Mouse (Mus musculus) G1E (cell line): Measurements from ENCODE around the gene Ndufa13. TPM values are rescaled to one million over a fixed set of nuclear protein-coding genes. Genes with fewer than 3 reads are reported as not detected.

Experiments
- ATAC-seq: 2 replicates; pipeline ENCODE4 v1.8.0; 2016; ENCODE audit warnings: mild to moderate bottlenecking; ENCODE audit not compliant: insufficient number of reproducible peaks, poor library complexity, low FRiP score, severe bottlenecking; ENCODE audit errors: extremely low read depth
- DNase-seq: peaks from one replicate; pipeline ENCODE4 v3.0.0; 2012; ENCODE audit warnings: low spot score
- H3K27me3 ChIP-seq: 2 replicates; pipeline ENCODE4 v1.6.1; 2012; ENCODE audit warnings: mild to moderate bottlenecking, low read length, inconsistent platforms; ENCODE audit not compliant: insufficient read depth
- H3K36me3 ChIP-seq: replicated peaks from 2 replicates; pipeline ENCODE3; 2012; ENCODE audit warnings: mild to moderate bottlenecking, inconsistent platforms
- H3K4me1 ChIP-seq: 2 replicates; pipeline ENCODE4 v1.6.1; 2012; ENCODE audit warnings: low read depth, low read length, inconsistent platforms, mixed read lengths; ENCODE audit not compliant: insufficient read depth
- H3K4me3 ChIP-seq: 2 replicates; pipeline ENCODE4 v1.5.1; 2012; ENCODE audit warnings: low read depth, mild to moderate bottlenecking, inconsistent platforms, low read length, moderate library complexity, mixed read lengths
- H3K9me3 ChIP-seq: replicated peaks from 2 replicates; pipeline ENCODE4 v1.6.1; 2012; ENCODE audit warnings: inconsistent platforms
- CTCF ChIP-seq: IDR thresholded peaks from 2 replicates; pipeline ENCODE4 v1.5.1; 2012; ENCODE audit warnings: low read depth, low read length, inconsistent platforms, mixed read lengths
- GATA1 ChIP-seq: IDR thresholded peaks from 2 replicates; pipeline ENCODE4 v1.6.1; 2012; ENCODE audit warnings: borderline replicate concordance, low read length, inconsistent platforms, mixed read lengths
- GATA2 ChIP-seq: IDR thresholded peaks from 2 replicates; pipeline ENCODE4 v1.6.1; 2012; ENCODE audit warnings: low read depth, low read length, inconsistent platforms, borderline replicate concordance
- POLR2AphosphoS5 ChIP-seq: IDR thresholded peaks from 2 replicates; pipeline ENCODE4 v1.6.1; 2012; ENCODE audit warnings: low read depth, low read length, inconsistent platforms; ENCODE audit not compliant: insufficient replicate concordance
- TAL1 ChIP-seq: conservative IDR thresholded peaks from 2 replicates; pipeline ENCODE4 v1.6.1; 2012; ENCODE audit warnings: low read depth, low read length, inconsistent platforms, mixed read lengths
- polyA plus RNA-seq: library from polyadenylated mRNA; stranded (reverse); fragments of >175 nt; gene quantifications from 2 replicates; pipeline ENCODE4 v1.2.3, GENCODE M21; 2012
- total RNA-seq, 2 experiments: library from RNA; stranded (forward) in 1 of 2; stranded (reverse) in 1 of 2; fragments of 200-1000 nt in 1 of 2; fragments of >200 nt in 1 of 2; fragmentation: Nextera tagmentation in 1 of 2; gene quantifications; 2 replicates each; pipeline ENCODE4 v1.2.3; 2014 to 2017

Ndufa13 gene
- total and polyA plus RNA-seq, 3 experiments, result 85.0 to 158 (median 111) TPM

GRCm38 (mm10) chr8:69912478-69913074 is 10.2 kb upstream of the Ndufa13 start:
- Histone ChIP-seq H3K9me3 (no peaks in the 10 kb centered on the region), H3K4me3 (no peak overlapping the region), H3K27me3 (no peaks in the 10 kb centered on the region), H3K36me3 (peaks cover 99% of the 10 kb centered on the region), H3K4me1 (0 out of 2 replicates have a peak, but pooled peaks cover 2% of the 10 kb centered on the region)
- ATAC-seq (no peak), DNase-seq (no peak)
- TF ChIP-seq GATA2 (no peak), TAL1 (no peak)

- H3K4me3 ChIP-seq, result no peak overlapping the region
- ATAC-seq, result no peak
Measured at GRCm38 (mm10) chr8:69911917-69912316, 9.6 kb upstream of the Ndufa13 start.

GRCm38 (mm10) chr8:69907106-69907505 is 4.7 kb upstream of the Ndufa13 start:
- Histone ChIP-seq H3K9me3 (peaks cover 14% of the 10 kb centered on the region), H3K4me1 (peaks cover 29% of the 10 kb centered on the region), H3K27me3 (peaks cover 5% of the 10 kb centered on the region; the same call in 1 of the 2 replicates), H3K4me3 (no peak overlapping the region), H3K36me3 (peaks cover 73% of the 10 kb centered on the region)
- DNase-seq (no peak), ATAC-seq (no peak)
- TF ChIP-seq TAL1, result no peak
- TF ChIP-seq GATA2, result no peak
- TF ChIP-seq POLR2AphosphoS5, result no peak
- no peak for TF ChIP-seq CTCF
- TF ChIP-seq GATA1, result no peak

More at GRCm38 (mm10) chr8:69911917-69912316, 9.6 kb upstream of the Ndufa13 start:
- Histone ChIP-seq H3K4me1 (no peaks in the 10 kb centered on the region), H3K27me3 (no peaks in the 10 kb centered on the region), H3K9me3 (no peaks in the 10 kb centered on the region), H3K36me3 (peaks cover 99% of the 10 kb centered on the region)
- TF ChIP-seq GATA1 (no peak), POLR2AphosphoS5 (no peak), CTCF (no peak)
- DNase-seq, result no peak

- TF ChIP-seq GATA1, result no peak
- no peak for TF ChIP-seq CTCF
- TF ChIP-seq POLR2AphosphoS5, result peak; percentile 65; the same call in 1 of the 2 replicates
- peaks cover 65% of the 10 kb centered on the region for H3K36me3 ChIP-seq
- no peak for ATAC-seq
- H3K27me3 ChIP-seq, result peaks cover 5% of the 10 kb centered on the region; the same call in 1 of the 2 replicates
- no peak overlapping the region for H3K4me3 ChIP-seq
- peaks cover 35% of the 10 kb centered on the region for H3K4me1 ChIP-seq
- peaks cover 16% of the 10 kb centered on the region for H3K9me3 ChIP-seq
- DNase-seq, result no peak
Measured at GRCm38 (mm10) chr8:69906260-69906659, 3.9 kb upstream of the Ndufa13 start.

- Histone ChIP-seq H3K36me3 (peaks cover 54% of the 10 kb centered on the region), H3K9me3 (peaks cover 16% of the 10 kb centered on the region), H3K4me3 (no peak overlapping the region), H3K27me3 (peaks cover 5% of the 10 kb centered on the region; the same call in 1 of the 2 replicates), H3K4me1 (peaks cover 47% of the 10 kb centered on the region)
- no peak for DNase-seq
- TF ChIP-seq CTCF, result no peak
- no peak for TF ChIP-seq GATA1
- no peak for TF ChIP-seq POLR2AphosphoS5
- TF ChIP-seq GATA2, result no peak
- no peak for TF ChIP-seq TAL1
- ATAC-seq, result no peak
Measured at GRCm38 (mm10) chr8:69904096-69904495, 1.7 kb upstream of the Ndufa13 start.

GRCm38 (mm10) chr8:69903063-69903542 is 745 bp upstream of the Ndufa13 start:
- peaks cover 5% of the 10 kb centered on the region; the same call in 1 of the 2 replicates for H3K27me3 ChIP-seq
- TF ChIP-seq POLR2AphosphoS5, result no peak
- TF ChIP-seq GATA2, result no peak
- no peak for TF ChIP-seq CTCF
- no peak for TF ChIP-seq TAL1
- no peak for TF ChIP-seq GATA1
- DNase-seq (peak; percentile 74), ATAC-seq (no peak; the same call in 1 of the 2 replicates)
- H3K36me3 ChIP-seq, result peaks cover 52% of the 10 kb centered on the region
- H3K4me3 ChIP-seq, result peak overlapping the region; percentile 85
- peaks cover 16% of the 10 kb centered on the region for H3K9me3 ChIP-seq
- H3K4me1 ChIP-seq, result peaks cover 49% of the 10 kb centered on the region

GRCm38 (mm10) chr8:69901484-69902162 is 735 bp downstream of the Ndufa13 start:
- Histone ChIP-seq H3K27me3 (peaks cover 5% of the 10 kb centered on the region; the same call in 1 of the 2 replicates), H3K4me1 (peaks cover 61% of the 10 kb centered on the region), H3K9me3 (peaks cover 16% of the 10 kb centered on the region), H3K4me3 (peak overlapping the region; percentile 85), H3K36me3 (peaks cover 52% of the 10 kb centered on the region)
- ATAC-seq, result peak; percentile 86
- TF ChIP-seq POLR2AphosphoS5 (no peak), GATA1 (no peak), CTCF (0 out of 2 replicates have a peak, but pooled peaks have one; percentile 42), TAL1 (no peak), GATA2 (no peak)
- peak; percentile 88 for DNase-seq
